Mouse (Mus musculus): ENCODE measurements around the gene Olfr617. TPM values are rescaled to one million over a fixed set of nuclear protein-coding genes. Genes with fewer than 3 reads are reported as not detected.

The Olfr617 gene
- polyA plus RNA-seq, 1 experiment from 2014 or later: not detected

Small RNAs within 50 kb of the gene (microRNA-seq; reads per million reads assigned to microRNA genes)
- not detected for gene Gm26506

Other genes with a start within 250 kb of the Olfr617 start
- not detected in 2 replicates for gene Olfr598, start 249.5 kb upstream of the Olfr617 start, polyA plus RNA-seq (2015; fragmentation: Nextera tagmentation; extraction: Ambion mirVana)
- gene Olfr599, start 237.1 kb upstream of the Olfr617 start, polyA plus RNA-seq (2015; fragmentation: Nextera tagmentation; extraction: Ambion mirVana): not detected in 2 replicates
- gene Olfr600, start 223.4 kb upstream of the Olfr617 start, polyA plus RNA-seq (2015; fragmentation: Nextera tagmentation; extraction: Ambion mirVana): not detected in 2 replicates
- not detected in 2 replicates for gene Olfr601, start 210.4 kb upstream of the Olfr617 start, polyA plus RNA-seq (2015; fragmentation: Nextera tagmentation; extraction: Ambion mirVana)
- gene Olfr603, start 186.9 kb upstream of the Olfr617 start, polyA plus RNA-seq (2015; fragmentation: Nextera tagmentation; extraction: Ambion mirVana): not detected in 2 replicates
- gene Usp17lc, start 158.0 kb upstream of the Olfr617 start, polyA plus RNA-seq (2015; fragmentation: Nextera tagmentation; extraction: Ambion mirVana): not detected in 2 replicates
- gene Olfr605, start 127.6 kb upstream of the Olfr617 start, polyA plus RNA-seq (2015; fragmentation: Nextera tagmentation; extraction: Ambion mirVana): not detected in 2 replicates
- not detected in 2 replicates for gene Olfr606, start 124.0 kb upstream of the Olfr617 start, polyA plus RNA-seq (2015; fragmentation: Nextera tagmentation; extraction: Ambion mirVana)
- gene Olfr607, start 108.9 kb upstream of the Olfr617 start, polyA plus RNA-seq (2015; fragmentation: Nextera tagmentation; extraction: Ambion mirVana): 0.32 and 0.55 TPM in 2 replicates
- 0.91 and 1.2 TPM in 2 replicates for gene Olfr608, start 103.2 kb upstream of the Olfr617 start, polyA plus RNA-seq (2015; fragmentation: Nextera tagmentation; extraction: Ambion mirVana)
- not detected in 2 replicates for gene Olfr609, start 75.0 kb upstream of the Olfr617 start, polyA plus RNA-seq (2015; fragmentation: Nextera tagmentation; extraction: Ambion mirVana)
- gene Olfr610, start 60.9 kb upstream of the Olfr617 start, polyA plus RNA-seq (2015; fragmentation: Nextera tagmentation; extraction: Ambion mirVana): not detected in 2 replicates
- gene Olfr611, start 52.2 kb upstream of the Olfr617 start, polyA plus RNA-seq (2015; fragmentation: Nextera tagmentation; extraction: Ambion mirVana): not detected in 2 replicates
- gene Olfr612, start 30.3 kb upstream of the Olfr617 start, polyA plus RNA-seq (2015; fragmentation: Nextera tagmentation; extraction: Ambion mirVana): not detected in 2 replicates
- not detected in 2 replicates for gene Olfr613, start 25.0 kb upstream of the Olfr617 start, polyA plus RNA-seq (2015; fragmentation: Nextera tagmentation; extraction: Ambion mirVana)
- not detected in 2 replicates for gene Olfr615, start 17.0 kb upstream of the Olfr617 start, polyA plus RNA-seq (2015; fragmentation: Nextera tagmentation; extraction: Ambion mirVana)
- gene Olfr616, start 3.9 kb upstream of the Olfr617 start, polyA plus RNA-seq (2015; fragmentation: Nextera tagmentation; extraction: Ambion mirVana): not detected in 2 replicates
- not detected in 2 replicates for gene Olfr618, start 17.0 kb downstream of the Olfr617 start, polyA plus RNA-seq (2015; fragmentation: Nextera tagmentation; extraction: Ambion mirVana)
- not detected in 2 replicates for gene Olfr619, start 27.5 kb downstream of the Olfr617 start, polyA plus RNA-seq (2015; fragmentation: Nextera tagmentation; extraction: Ambion mirVana)
- gene Olfr620, start 39.5 kb downstream of the Olfr617 start, polyA plus RNA-seq (2015; fragmentation: Nextera tagmentation; extraction: Ambion mirVana): not detected in 2 replicates
- not detected in 2 replicates for gene Olfr622, start 69.6 kb downstream of the Olfr617 start, polyA plus RNA-seq (2015; fragmentation: Nextera tagmentation; extraction: Ambion mirVana)
- not detected in 2 replicates for gene Olfr623, start 90.6 kb downstream of the Olfr617 start, polyA plus RNA-seq (2015; fragmentation: Nextera tagmentation; extraction: Ambion mirVana)
- gene Olfr624, start 98.1 kb downstream of the Olfr617 start, polyA plus RNA-seq (2015; fragmentation: Nextera tagmentation; extraction: Ambion mirVana): 0.03 and 0.04 TPM in 2 replicates
- not detected in 2 replicates for gene Olfr625-ps1, start 109.7 kb downstream of the Olfr617 start, polyA plus RNA-seq (2015; fragmentation: Nextera tagmentation; extraction: Ambion mirVana)
- gene Olfr243, start 141.6 kb downstream of the Olfr617 start, polyA plus RNA-seq (2015; fragmentation: Nextera tagmentation; extraction: Ambion mirVana): not detected in 2 replicates
- gene Olfr628, start 157.3 kb downstream of the Olfr617 start, polyA plus RNA-seq (2015; fragmentation: Nextera tagmentation; extraction: Ambion mirVana): not detected in 2 replicates
- not detected in 2 replicates for gene Olfr629, start 171.9 kb downstream of the Olfr617 start, polyA plus RNA-seq (2015; fragmentation: Nextera tagmentation; extraction: Ambion mirVana)
- gene Olfr630, start 184.3 kb downstream of the Olfr617 start, polyA plus RNA-seq (2015; fragmentation: Nextera tagmentation; extraction: Ambion mirVana): not detected in 2 replicates
- gene Olfr69, start 198.5 kb downstream of the Olfr617 start, polyA plus RNA-seq (2015; fragmentation: Nextera tagmentation; extraction: Ambion mirVana): not detected in 2 replicates
- gene Olfr68, start 206.6 kb downstream of the Olfr617 start, polyA plus RNA-seq (2015; fragmentation: Nextera tagmentation; extraction: Ambion mirVana): not detected in 2 replicates
- not detected in 2 replicates for gene Olfr67, start 218.8 kb downstream of the Olfr617 start, polyA plus RNA-seq (2015; fragmentation: Nextera tagmentation; extraction: Ambion mirVana)
- gene Hbb-bt, start 240.9 kb downstream of the Olfr617 start, polyA plus RNA-seq (2015; fragmentation: Nextera tagmentation; extraction: Ambion mirVana): 7,811 and 8,208 TPM in 2 replicates

All from heart, embryonic 16.5 days (tissue).